Mouse (Mus musculus) bone marrow, adult 2 months (tissue): Measurements from ENCODE around the gene Atp10b.

ENCODE experiments used
- CTCF ChIP-seq: fragments of 200-500 bp; IDR thresholded peaks from 2 replicates; pipeline ENCODE4 v1.5.1; 2011; ENCODE audit warnings: low read length, control low read depth; ENCODE audit not compliant: control insufficient read depth, insufficient read depth
- POLR2A ChIP-seq: fragments of 200-500 bp; IDR thresholded peaks from 2 replicates; pipeline ENCODE4 v1.6.1; 2011; ENCODE audit warnings: low read depth, mild to moderate bottlenecking, control low read depth, low read length, borderline replicate concordance; ENCODE audit not compliant: control insufficient read depth

GRCm38 (mm10) chr11:43217021-43217420 lies 67.3 kb downstream of the Atp10b start:
- TF ChIP-seq CTCF: no peak
- no peak for TF ChIP-seq POLR2A
